Mouse (Mus musculus) Patski (cell line): Measurements from ENCODE around the gene Nt5c3b. TPM values are rescaled to one million over a fixed set of nuclear protein-coding genes. Genes with fewer than 3 reads are reported as not detected.

ENCODE experiments used
- ATAC-seq: fragments of 100-300 bp; one replicate; pipeline ENCODE4 v1.8.0; 2021
- CTCF ChIA-PET: fragments of 350-600 bp; sonication (Branson Sonifier 250); formaldehyde crosslinking; loops from one replicate; lab custom pipeline; 2022; ENCODE audit warnings: inconsistent platforms; lab: Charles Lee
- POLR2A ChIA-PET: fragments of 350-600 bp; sonication (Branson Sonifier 250); formaldehyde crosslinking; loops from one replicate; lab custom pipeline; 2022; ENCODE audit warnings: antibody characterized with exemption, inconsistent platforms; lab: Charles Lee
- DNase-seq: peaks from one replicate; pipeline ENCODE4 v3.0.0-alpha.2; 2011; ENCODE audit warnings: low read depth, low spot score
- H3K27me3 ChIP-seq: fragments of 371-371 bp; one replicate; pipeline ENCODE4 v1.5.1; 2021
- CTCF ChIP-seq: fragments of 100-300 bp; IDR thresholded peaks from one replicate; pipeline ENCODE4 v1.5.1; 2021
- in situ Hi-C: fragments of 300-500 bp; cut with MboI; formaldehyde crosslinking; loops from 3 replicates; pipeline ENCODE4 v1.11.1; 2018; ENCODE audit warnings: low pct_unique_long_range_greater_than_20kb, mixed read lengths
- polyA plus RNA-seq: library from polyadenylated mRNA; unstranded; gene quantifications from one replicate; pipeline ENCODE4 v1.2.3, GENCODE M21; 2021

The Nt5c3b gene
- polyA plus RNA-seq, 1 experiment from 2014 or later: 59.8 TPM

GRCm38 (mm10) chr11:100430052-100430451 is 11.6 kb downstream of the Nt5c3b start:
- CTCF ChIA-PET: interaction anchor here (1.1 kb wide), 1 partner anchor 62 kb away, joined by 3 read pairs; no protein-coding TSS in a partner anchor
- ATAC-seq: no peak
- DNase-seq: no peak
- in situ Hi-C loops: no loop called here
- no peak for TF ChIP-seq CTCF
- no peaks in the 10 kb centered on the region for H3K27me3 ChIP-seq
- POLR2A ChIA-PET: interaction anchor here (1.1 to 1.3 kb wide), 3 partner anchors 9 to 16 kb away, joined by 3 read pairs; partner anchors contain the start of gene P3h4

GRCm38 (mm10) chr11:100428612-100429199 is 12.9 kb downstream of the Nt5c3b start:
- no peak for TF ChIP-seq CTCF
- ChIA-PET POLR2A (interaction anchor here (0.9 to 1.3 kb wide), 3 partner anchors 9 to 34 kb away, joined by 3 read pairs; partner anchors contain the start of gene P3h4), CTCF (interaction anchor here (1.1 kb wide), 1 partner anchor 9 kb away, joined by 3 read pairs; no protein-coding TSS in a partner anchor)
- in situ Hi-C loops: loop anchor here (5.0 kb wide), 2 partner anchors 39 to 129 kb away; no protein-coding TSS in a partner anchor
- ATAC-seq (no peak), DNase-seq (no peak)
- H3K27me3 ChIP-seq: no peaks in the 10 kb centered on the region

- POLR2A ChIA-PET: interaction anchor here (0.6 kb wide), 2 partner anchors 182 to 336 kb away, joined by 3 to 5 read pairs; partner anchors contain the start of gene Hcrt
- in situ Hi-C loops: loop anchor here (5.0 kb wide), 2 partner anchors 40 to 130 kb away; no protein-coding TSS in a partner anchor
- DNase-seq: no peak
- CTCF ChIA-PET: interaction anchor here (1.4 to 2.5 kb wide), 3 partner anchors 11 to 95 kb away, joined by 5 to 15 read pairs (median 6); no protein-coding TSS in a partner anchor
- no peak for TF ChIP-seq CTCF
- no peak for ATAC-seq
- H3K27me3 ChIP-seq: no peaks in the 10 kb centered on the region
These were observed 14.8 kb downstream of the Nt5c3b start for GRCm38 (mm10) chr11:100426820-100427219.

GRCm38 (mm10) chr11:100425851-100426250 is 15.8 kb downstream of the Nt5c3b start:
- no peaks in the 10 kb centered on the region for H3K27me3 ChIP-seq
- TF ChIP-seq CTCF: peak; percentile 93
- in situ Hi-C loops: loop anchor here (5.0 kb wide), 2 partner anchors 41 to 131 kb away; no protein-coding TSS in a partner anchor
- DNase-seq (no peak), ATAC-seq (peak; percentile 76)
- POLR2A ChIA-PET: interaction anchor here (1.0 kb wide), 1 partner anchor 27 kb away, joined by 3 read pairs; no protein-coding TSS in a partner anchor
- CTCF ChIA-PET: interaction anchor here (0.7 to 2.5 kb wide), 9 partner anchors 10 to 102 kb away, joined by 3 to 15 read pairs (median 5); partner anchors contain the start of gene Acly

- in situ Hi-C loops: loop anchor here (5.0 kb wide), 1 partner anchor 273 kb away; no protein-coding TSS in a partner anchor
- no peaks in the 10 kb centered on the region for H3K27me3 ChIP-seq
- POLR2A ChIA-PET: interaction anchor here (0.5 kb wide), 1 partner anchor 261 kb away, joined by 5 read pairs; no protein-coding TSS in a partner anchor
- CTCF ChIA-PET: interaction anchor here (1.8 kb wide), 1 partner anchor 132 kb away, joined by 4 read pairs; no protein-coding TSS in a partner anchor
- TF ChIP-seq CTCF: no peak
- DNase-seq (no peak), ATAC-seq (no peak)
These were observed 17.8 kb downstream of the Nt5c3b start for GRCm38 (mm10) chr11:100423836-100424235.

- CTCF ChIA-PET: no interaction called here
- DNase-seq (no peak), ATAC-seq (no peak)
- POLR2A ChIA-PET: no interaction called here
- in situ Hi-C loops: loop anchor here (5.0 kb wide), 1 partner anchor 276 kb away; no protein-coding TSS in a partner anchor
- no peaks in the 10 kb centered on the region for H3K27me3 ChIP-seq
- TF ChIP-seq CTCF: no peak
These were observed 20.1 kb downstream of the Nt5c3b start for GRCm38 (mm10) chr11:100421537-100421936.

GRCm38 (mm10) chr11:100414914-100415822 is 26.4 kb downstream of the Nt5c3b start, which contains the start of gene Fkbp10:
Gene Fkbp10, plus strand, starts transcription at chr11:100415697.
- in situ Hi-C loops: no loop called here
- no peaks in the 10 kb centered on the region for H3K27me3 ChIP-seq
- TF ChIP-seq CTCF: no peak
- ChIA-PET POLR2A (interaction anchor here (0.9 kb wide), 1 partner anchor 14 kb away, joined by 3 read pairs; no protein-coding TSS in a partner anchor), CTCF (interaction anchor here (0.6 to 1.1 kb wide), 2 partner anchors 19 to 121 kb away, joined by 3 read pairs; no protein-coding TSS in a partner anchor)
- DNase-seq (no peak), ATAC-seq (no peak)

GRCm38 (mm10) chr11:100414021-100414913 is 27.3 kb downstream of the Nt5c3b start, which contains the start of gene P3h4:
Gene P3h4, minus strand, starts transcription at chr11:100414836.
- CTCF ChIA-PET: interaction anchor here (0.6 to 1.1 kb wide), 3 partner anchors 18 to 120 kb away, joined by 3 read pairs; no protein-coding TSS in a partner anchor
- POLR2A ChIA-PET: interaction anchor here (0.9 to 1.7 kb wide), 2 partner anchors 15 to 17 kb away, joined by 3 to 6 read pairs; partner anchors contain the start of gene Jup
- peak; percentile 75 for ATAC-seq
- TF ChIP-seq CTCF: peak; percentile 99
- DNase-seq: no peak
- in situ Hi-C loops: no loop called here
- no peaks in the 10 kb centered on the region for H3K27me3 ChIP-seq

- DNase-seq: no peak
- in situ Hi-C loops: no loop called here
- no peaks in the 10 kb centered on the region for H3K27me3 ChIP-seq
- no peak for TF ChIP-seq CTCF
- no peak for ATAC-seq
- ChIA-PET CTCF (interaction anchor here (1.1 kb wide), 1 partner anchor 46 kb away, joined by 3 read pairs; no protein-coding TSS in a partner anchor), POLR2A (interaction anchor here (1.7 kb wide), 1 partner anchor 16 kb away, joined by 6 read pairs; the partner anchor contains the start of gene Jup)
These were observed 28.1 kb downstream of the Nt5c3b start for GRCm38 (mm10) chr11:100413541-100413940.
